Mouse (Mus musculus) spleen, adult 18-20 months (tissue): ENCODE measurements around the gene Nus1.

ENCODE experiments used
- DNase-seq, 2 experiments: peaks; one replicate each; pipeline ENCODE4 v3.0.0; 2022; ENCODE audit warnings: mixed read lengths in 2 of 2

The Nus1 gene

DNA sequence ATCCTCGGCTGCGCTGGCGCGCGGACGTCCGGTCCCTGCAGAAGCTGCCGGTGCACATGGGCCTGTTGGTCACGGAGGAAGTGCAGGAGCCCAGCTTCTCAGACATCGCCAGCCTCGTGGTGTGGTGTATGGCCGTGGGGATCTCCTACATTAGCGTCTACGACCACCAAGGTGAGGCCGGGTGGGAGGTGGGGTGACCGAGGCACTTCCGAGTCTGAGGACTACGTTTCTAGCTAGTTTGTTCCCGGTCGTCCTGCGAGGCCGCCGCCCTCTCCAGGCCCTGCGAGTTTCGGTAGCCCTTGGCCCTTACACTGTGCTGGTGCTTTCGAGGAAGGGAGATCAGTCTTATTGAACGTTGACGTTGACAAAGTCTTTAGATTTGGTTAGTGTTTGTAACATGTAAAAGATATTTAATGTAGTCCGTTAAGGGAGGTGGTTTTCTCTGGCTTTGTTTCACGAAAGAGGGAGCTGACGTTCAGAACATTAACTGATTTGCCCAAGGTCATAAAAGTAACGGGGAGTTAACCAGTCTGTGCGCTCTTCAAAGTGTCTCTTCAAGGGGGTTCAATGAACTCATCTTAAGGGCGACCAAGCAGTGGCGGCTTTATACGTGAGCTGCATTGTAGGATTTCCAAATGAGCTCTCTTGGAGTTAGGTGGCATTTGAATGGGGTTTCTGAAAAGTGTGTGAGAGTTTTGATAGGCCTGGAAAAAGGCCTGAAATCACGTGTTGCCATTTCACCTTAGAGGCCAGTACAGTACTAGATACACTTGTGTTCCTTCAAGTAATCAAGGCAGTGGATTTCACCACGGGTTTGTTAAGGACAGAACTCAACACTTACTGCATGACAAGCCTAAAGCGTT lies 882 bp downstream of the Nus1 start:
- DNase-seq = peak in 1 of 2 experiments; percentile 36

DNA sequence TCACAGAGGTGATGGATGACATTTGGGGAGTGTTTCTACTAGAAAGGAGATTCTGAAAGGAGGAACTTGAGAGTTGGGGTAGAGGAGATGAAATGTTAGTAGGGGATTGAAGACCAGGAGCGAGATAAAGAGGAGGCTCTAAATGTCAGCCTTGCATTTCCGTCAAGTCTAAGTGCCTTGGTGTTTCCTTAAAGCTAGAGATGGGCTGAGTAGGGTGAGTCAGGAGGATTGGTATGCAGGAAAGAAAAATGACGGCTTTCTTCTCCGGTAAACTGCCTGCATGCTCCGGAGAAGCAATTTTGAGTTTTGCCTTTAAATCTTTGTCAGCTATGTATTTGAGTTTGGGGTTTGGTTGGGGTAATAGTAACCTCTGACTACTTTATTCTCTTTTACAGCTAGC lies 1.6 kb downstream of the Nus1 start:
- no peak for DNase-seq

- DNase-seq = no peak
Measured at GRCm38 (mm10) chr10:52419402-52419801, 2.1 kb downstream of the Nus1 start.

DNA sequence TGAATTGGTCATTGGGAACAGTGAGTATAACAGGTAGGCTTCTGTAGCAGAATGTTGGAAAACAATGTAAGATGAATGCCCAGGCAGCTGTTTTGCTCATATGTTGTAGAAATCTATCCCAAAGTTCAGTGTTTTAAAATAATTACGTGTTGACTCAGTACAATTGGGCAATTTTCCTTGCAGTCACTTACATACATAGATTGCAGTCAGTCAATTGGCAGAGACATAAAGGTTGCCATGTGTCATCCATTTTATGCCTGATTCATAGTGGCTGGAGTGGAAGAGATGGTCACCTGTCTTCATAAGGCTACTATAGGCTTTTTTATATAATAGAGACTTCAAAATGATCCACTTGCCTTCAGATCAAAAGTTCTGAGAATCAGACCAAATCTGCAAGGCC lies 3.2 kb downstream of the Nus1 start:
- no peak for DNase-seq

DNA sequence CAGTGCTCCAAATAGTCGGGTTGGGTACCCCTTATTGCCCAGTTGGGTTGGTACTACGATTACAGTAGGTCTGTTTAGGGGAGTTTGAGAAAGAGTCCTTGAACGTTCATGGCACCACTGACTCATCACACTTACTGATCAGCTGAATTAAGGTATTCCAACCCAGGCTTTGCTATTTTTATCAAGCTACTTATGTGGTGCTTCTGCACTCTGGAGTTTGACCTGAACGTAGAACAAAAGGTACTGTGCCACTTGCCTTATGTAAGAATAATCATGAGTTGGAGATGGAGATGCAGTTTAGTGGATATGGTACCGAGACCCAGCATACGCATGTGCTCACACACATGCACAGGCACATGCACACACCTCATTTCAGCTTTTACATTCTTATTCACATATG lies 4.4 kb downstream of the Nus1 start:
- DNase-seq = no peak

- DNase-seq = peak in 1 of 2 experiments; percentile 27
Measured at GRCm38 (mm10) chr10:52423097-52423496, 5.8 kb downstream of the Nus1 start.

DNA sequence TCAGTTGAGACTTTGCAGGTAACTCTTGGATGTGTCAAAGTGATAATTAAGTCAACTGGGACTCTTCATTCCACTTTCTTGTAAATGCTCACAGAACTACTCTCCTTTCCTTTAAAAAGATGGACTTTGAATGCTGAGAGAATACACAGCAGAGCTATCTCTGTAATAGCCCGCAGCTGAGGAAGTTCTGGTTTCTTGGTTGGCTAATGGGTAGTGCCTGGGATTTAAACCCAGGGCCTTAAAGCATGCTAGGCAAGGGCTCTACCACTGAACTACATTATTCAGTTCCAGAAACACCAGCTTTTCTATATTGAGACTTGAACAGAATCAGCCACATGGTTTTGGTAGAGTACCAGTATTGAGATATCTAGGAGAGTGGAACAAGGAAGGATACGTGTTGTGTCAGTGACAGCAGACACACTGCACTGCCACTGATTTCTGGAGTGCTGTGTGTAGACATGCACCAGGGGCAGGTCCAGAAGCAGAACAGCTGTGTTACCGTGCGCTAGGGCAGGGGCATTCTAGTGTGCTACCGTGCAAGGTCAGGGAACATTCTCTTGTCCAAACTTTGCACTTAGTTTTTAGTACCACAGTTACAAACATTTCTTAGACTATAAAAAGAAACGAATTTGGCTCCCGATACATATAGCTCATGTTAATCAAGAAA lies 9.1 kb downstream of the Nus1 start:
- DNase-seq = no peak

DNA sequence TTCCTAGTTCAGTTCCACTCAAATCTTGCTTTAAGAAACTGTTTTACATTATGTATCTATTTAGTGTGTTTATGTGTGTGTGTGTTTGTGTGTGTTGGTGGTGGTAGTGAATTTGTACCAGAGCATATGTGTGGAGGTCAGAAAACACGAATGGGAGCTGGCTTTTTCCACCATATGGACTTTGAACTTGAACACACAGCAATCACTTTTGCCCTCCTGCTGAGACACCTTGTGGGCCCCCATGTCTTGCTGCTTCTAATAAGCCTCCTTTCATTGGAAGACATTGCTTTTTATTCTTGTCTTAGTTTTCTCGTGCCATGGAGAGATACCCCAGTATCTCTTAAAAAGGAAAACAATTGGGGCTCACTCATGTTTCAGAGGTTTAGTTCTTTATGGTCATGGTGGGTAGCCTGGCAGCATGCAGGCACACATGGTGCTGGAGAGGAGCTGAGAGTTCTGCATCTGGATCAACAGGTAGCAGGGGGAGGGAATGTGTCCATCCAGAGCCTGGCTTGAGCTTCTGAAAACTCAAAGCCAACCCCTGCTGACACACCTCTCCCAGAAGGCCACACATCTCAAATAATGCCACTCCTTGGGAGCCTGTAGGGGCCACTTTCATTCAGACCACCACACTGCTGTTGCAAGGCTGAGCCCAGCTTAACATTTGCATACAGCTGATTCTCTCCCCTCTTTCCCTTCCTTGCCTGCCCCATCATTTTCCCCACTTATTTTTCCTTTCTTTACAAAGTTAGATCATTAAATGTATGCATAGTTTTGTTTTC lies 10.5 kb downstream of the Nus1 start:
- no peak for DNase-seq

DNA sequence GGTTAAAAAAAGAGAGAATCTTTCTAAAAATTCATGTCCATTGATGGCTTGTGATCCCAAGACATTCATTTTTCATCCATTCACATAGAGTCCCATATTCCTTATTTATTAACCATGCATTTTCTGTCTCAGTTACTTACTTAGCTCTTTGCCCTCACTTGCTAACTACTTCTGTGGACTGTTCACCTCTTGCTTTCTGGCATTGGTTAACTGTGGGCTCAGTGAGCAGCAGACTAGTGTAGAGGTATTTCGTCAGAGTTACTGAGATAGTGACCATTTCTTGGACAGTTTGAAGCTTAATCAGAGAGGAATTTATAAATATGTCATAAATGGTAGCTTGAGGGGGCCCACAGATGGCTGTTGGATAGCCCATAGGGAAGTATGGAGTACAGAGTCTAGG lies 13.6 kb downstream of the Nus1 start:
- no peak for DNase-seq

DNA sequence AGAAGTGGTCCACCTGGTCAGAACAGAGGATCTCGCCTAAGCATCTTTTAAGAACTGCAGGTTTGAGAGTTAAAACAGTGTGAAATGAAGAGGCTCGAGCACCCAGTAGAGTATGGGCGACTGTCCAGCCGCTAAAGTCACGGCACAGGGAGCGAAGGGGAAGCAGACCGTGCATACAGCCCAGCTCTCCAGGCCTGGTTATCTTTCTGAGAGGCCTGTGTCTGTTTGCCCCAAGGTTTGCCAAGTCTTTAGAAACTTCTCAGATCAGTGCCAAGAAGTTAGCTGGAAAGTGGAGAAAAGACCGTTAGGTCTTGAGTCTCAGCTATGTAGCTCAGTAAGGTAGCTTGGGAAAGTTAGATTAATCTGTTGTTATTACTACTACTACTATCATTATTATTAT lies 17.5 kb downstream of the Nus1 start:
- DNase-seq = no peak

DNA sequence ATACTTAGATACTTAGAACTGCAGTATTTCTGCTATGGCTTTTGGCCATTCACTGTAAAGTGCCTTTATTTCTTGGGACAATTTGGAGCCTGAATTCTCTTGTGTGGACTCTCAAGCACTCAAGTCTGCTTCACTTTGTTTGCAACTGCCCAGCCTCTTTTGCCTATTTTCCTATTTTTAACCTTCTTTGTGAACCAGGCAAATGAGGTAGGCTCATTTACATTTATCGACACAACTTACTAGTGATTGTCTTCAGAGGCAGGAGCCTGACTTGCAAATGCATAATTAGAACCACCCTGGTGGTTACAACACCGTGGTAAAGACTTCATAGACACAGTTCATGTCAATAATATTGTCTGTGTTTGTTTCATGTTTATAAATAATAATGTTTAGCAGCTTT lies 43.3 kb downstream of the Nus1 start:
- DNase-seq = no peak

DNA sequence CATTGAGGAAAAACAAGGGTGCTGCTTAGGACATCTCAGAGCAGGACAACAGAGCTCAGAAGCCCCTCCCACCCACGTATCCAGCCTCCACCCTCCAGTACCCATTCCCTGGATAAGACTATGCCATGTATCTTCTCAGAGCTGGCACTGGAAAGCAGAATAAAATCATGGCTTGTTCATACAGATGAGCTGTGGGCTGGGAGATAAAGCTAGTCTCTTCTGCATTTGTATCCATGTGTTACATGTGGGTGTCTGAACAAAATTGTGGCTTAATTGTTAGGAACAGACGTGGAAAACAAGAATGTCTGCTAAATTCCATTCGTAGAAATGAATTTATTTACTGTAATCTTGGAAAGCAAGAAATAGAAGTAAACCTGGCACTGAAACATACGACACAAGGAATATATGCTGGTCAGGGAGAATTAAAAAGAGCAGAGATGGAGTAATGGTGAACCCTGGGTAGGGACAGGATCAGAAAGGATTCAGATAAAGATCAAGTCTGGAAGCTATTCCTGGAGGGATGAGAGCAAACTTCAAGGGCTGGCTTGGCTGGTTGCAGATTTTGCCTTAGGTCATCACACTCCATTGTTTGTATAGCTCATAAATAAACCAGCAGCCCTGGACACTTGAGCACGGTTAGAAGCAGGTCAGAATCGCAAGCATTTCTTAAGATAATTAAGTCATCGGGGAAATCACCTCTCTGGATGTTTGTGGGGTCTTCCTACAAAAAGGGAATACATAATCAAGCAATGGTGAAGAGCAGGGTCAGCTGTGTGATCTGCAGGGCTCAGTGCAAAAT lies 46.8 kb downstream of the Nus1 start:
- DNase-seq = no peak

DNA sequence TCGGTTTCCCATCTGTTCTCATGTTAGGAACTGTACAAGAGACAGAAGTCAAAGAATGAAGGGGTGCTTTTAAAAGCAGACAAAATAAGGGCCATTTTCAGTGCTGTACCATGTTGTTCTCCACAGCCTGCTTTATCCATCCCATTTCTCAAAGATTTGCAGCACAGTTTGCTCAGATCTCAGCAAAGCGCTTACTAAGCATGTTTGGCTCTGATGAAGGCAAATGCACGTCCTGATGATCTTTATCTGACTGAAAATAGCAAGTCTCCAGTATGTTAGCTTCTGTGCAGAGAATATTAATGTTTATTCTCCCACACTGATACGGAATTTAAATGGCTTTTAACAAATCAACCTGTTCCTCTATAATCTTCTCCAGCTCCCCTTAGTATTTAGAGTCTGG lies 54.2 kb downstream of the Nus1 start:
- no peak for DNase-seq
